Mouse (Mus musculus) testis, adult 2 months (tissue): ENCODE measurements around the gene Cdc42ep4.
A peak's percentile ranks its signal among the peaks of the same experiment; 100 is the strongest.

Experiments
- CTCF ChIP-seq: fragments of 200-500 bp; IDR thresholded peaks from 2 replicates; pipeline ENCODE4 v1.5.1; 2012; ENCODE audit warnings: low read depth, mild to moderate bottlenecking, inconsistent platforms, low read length, moderate library complexity; ENCODE audit not compliant: control insufficient read depth, insufficient read depth, insufficient replicate concordance
- POLR2A ChIP-seq: fragments of 200-500 bp; IDR thresholded peaks from 2 replicates; pipeline ENCODE4 v1.6.1; 2012; ENCODE audit warnings: low read depth, mild to moderate bottlenecking, inconsistent platforms, low read length, moderate library complexity; ENCODE audit not compliant: control insufficient read depth

DNA sequence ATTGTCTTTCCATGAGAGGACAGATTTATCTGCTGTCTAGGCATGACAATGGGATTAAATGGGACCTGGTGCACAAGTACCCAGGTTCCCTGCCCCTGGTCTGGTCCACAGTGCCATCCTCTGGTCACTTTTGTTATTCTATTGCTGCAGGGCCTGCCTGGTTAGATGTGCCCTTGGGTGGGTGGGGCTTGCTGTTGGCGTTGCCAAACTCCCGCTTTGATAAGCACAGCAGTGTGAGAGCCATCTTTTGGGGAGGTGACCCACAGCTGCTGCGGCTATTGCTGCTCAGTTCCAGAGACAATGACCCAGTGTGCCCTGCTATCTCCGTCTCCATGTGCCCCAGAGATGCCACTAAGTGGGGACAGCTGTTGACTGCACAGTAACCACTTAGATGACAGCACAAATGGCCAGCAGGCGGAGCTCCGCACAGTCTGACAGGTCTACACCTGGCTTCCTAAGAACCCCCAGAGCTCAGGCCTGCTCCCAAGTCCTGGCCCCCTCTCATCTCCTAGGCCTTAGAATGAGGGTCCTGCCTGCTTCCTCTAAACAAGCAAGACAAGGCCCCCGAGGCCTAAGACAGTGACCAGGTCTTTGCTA, 36.5 kb downstream of the Cdc42ep4 start:
- TF ChIP-seq POLR2A (no peak), CTCF (peak; percentile 10; the same call in 1 of the 2 replicates)
